Mouse (Mus musculus): ENCODE measurements around the gene Pde9a. TPM values are rescaled to one million over a fixed set of nuclear protein-coding genes. Genes with fewer than 3 reads are reported as not detected.

Pde9a gene
- polyA plus RNA-seq, 1 experiment: 3.4 TPM

DNA sequence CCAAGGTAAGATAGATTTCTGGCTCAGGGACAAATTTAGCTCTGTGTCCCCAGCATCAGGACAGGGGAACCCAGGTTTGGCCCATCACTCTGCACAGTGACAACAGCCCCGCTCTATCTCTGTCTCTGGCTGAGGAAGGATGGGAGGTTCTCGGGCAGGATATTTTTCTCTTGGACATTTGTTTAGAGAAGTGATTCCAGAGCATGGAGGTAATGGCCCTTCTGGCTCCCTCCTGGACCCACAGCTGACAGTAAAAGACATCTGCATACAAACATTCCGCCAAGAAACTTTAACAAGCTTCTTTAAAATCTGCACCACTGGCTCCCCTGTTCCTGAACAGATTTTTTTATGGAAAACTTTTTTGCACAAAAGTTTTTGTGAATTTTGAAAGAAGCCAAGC lies 67.5 kb downstream of the Pde9a start:
- Histone ChIP-seq H3K4me3 (ENCODE audit: insufficient read depth, low read length) (no peak overlapping the region), H3K4me1 (ENCODE audit: control insufficient read depth, insufficient read depth, low read length) (no peaks in the 10 kb centered on the region), H3K27ac (ENCODE audit: insufficient read depth, low read length) (no peak overlapping the region)
- no peak for TF ChIP-seq CTCF (IDR thresholded peaks at IDR 0.05; ENCODE audit: borderline replicate concordance, insufficient read depth, low read length)

DNA sequence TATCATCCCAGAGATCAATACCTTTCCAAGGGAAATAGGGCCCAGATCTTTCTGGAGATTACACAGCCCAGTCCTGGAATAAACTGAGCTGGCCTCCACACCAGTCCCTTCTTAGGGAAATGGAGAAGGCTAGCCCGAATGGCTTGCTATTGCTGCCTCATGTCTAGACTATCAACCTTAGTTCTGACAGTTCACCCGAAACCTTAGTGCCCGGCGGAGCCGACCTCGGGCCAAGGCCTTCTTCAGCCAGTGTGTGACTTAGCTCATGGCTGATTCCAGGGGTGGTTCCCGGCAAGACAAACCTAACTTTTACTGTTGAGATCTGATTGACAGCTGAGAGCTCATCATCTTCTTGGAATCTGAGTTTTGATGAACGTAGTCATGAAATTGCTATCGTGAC lies 68.0 kb downstream of the Pde9a start:
- no peak overlapping the region for H3K4me3 ChIP-seq (ENCODE audit: insufficient read depth, low read length)
- no peak overlapping the region for H3K27ac ChIP-seq (ENCODE audit: insufficient read depth, low read length)
- no peaks in the 10 kb centered on the region for H3K4me1 ChIP-seq (ENCODE audit: control insufficient read depth, insufficient read depth, low read length)
- TF ChIP-seq POLR2A (IDR thresholded peaks at IDR 0.05; ENCODE audit: low read depth, low read length): no peak
- TF ChIP-seq CTCF (IDR thresholded peaks at IDR 0.05; ENCODE audit: borderline replicate concordance, insufficient read depth, low read length): no peak

DNA sequence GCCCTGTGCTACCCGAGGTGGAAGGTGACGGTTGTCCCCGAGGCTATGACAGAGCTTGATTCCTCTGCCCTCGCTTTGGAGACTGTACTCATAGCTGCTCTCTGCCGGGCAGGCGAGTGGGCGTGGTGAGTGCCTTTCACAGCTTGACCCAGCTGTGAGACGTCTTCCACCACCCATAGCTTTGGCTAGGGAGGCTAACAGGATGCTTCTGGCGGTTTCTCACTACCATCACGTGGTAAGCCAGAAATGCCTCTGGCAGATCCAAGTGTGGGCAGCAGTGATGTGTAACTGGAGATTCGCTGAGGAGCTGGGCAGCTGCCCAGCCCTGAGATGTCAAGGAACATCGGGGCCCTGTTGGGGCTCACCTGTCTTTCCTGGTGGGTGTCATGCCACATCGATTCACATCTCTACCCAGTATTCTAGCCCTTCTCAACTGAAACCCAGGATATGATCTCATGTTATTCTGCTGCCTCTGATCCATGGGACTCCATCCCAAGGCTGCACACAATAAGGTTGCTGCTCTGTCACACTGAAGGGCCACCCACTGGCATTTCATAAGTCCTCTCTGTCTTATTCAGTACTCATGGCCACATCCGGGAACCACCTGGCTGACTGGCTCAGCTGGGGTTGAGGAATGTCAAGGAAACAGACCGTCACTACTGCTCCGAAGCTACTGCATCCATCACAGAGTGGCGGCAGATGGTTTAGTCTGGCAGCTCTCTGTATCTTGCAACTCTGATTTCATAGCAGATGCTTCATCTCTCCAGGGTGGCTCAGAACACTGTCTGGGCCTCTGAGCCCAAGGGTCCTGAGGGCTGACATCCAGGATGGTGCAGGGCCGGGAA lies 70.9 kb downstream of the Pde9a start:
- Histone ChIP-seq H3K27ac (ENCODE audit: insufficient read depth, low read length) (no peak overlapping the region), H3K4me1 (ENCODE audit: control insufficient read depth, insufficient read depth, low read length) (no peaks in the 10 kb centered on the region), H3K4me3 (ENCODE audit: insufficient read depth, low read length) (no peak overlapping the region)
- TF ChIP-seq POLR2A (IDR thresholded peaks at IDR 0.05; ENCODE audit: low read depth, low read length) (no peak), CTCF (IDR thresholded peaks at IDR 0.05; ENCODE audit: borderline replicate concordance, insufficient read depth, low read length) (no peak)

DNA sequence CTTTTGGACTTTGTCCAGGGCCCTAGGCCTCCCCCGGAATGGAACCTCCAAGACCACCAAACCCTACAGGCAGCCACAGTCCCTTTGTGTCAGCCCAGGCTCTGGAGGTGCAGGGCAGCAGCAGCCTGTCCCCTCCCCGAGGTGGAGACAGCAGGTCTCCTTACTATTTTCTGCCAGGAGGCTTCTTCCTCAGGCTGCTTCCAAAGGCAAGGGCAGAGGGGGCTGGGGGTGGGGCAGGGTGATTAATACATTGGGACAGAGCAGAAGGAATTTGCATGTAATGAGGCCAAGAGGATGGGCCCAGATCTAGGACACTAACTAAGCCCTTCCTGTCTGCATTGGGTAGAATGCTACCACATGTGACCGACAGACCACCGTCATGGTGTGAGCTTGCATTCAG lies 74.4 kb downstream of the Pde9a start:
- Histone ChIP-seq H3K4me3 (ENCODE audit: insufficient read depth, low read length) (no peak overlapping the region), H3K4me1 (ENCODE audit: control insufficient read depth, insufficient read depth, low read length) (no peaks in the 10 kb centered on the region), H3K27ac (ENCODE audit: insufficient read depth, low read length) (no peak overlapping the region)
- TF ChIP-seq POLR2A (IDR thresholded peaks at IDR 0.05; ENCODE audit: low read depth, low read length): no peak
- no peak for TF ChIP-seq CTCF (IDR thresholded peaks at IDR 0.05; ENCODE audit: borderline replicate concordance, insufficient read depth, low read length)

DNA sequence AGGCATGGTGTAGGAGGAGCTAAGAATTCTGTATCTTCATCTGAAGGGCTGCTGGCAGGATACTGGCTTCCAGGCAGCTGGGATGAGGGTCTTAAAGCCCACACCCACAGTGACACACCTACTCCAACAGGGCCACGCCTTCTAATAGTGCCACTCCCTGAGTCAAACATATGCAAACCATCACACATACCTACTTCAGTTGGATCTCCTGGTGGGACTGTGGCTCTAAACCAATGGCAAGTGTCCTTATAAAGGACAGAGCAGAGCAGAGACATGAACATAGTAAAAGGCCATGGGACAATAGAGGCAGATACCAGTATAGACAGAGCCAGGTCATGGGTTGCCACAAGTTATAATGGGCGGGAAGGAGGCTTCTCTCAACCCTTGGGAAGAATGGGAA lies 76.5 kb downstream of the Pde9a start:
- Histone ChIP-seq H3K4me3 (ENCODE audit: insufficient read depth, low read length) (no peak overlapping the region), H3K27ac (ENCODE audit: insufficient read depth, low read length) (no peak overlapping the region), H3K4me1 (ENCODE audit: control insufficient read depth, insufficient read depth, low read length) (no peaks in the 10 kb centered on the region)
- TF ChIP-seq CTCF (IDR thresholded peaks at IDR 0.05; ENCODE audit: borderline replicate concordance, insufficient read depth, low read length): no peak
- TF ChIP-seq POLR2A (IDR thresholded peaks at IDR 0.05; ENCODE audit: low read depth, low read length): no peak

DNA sequence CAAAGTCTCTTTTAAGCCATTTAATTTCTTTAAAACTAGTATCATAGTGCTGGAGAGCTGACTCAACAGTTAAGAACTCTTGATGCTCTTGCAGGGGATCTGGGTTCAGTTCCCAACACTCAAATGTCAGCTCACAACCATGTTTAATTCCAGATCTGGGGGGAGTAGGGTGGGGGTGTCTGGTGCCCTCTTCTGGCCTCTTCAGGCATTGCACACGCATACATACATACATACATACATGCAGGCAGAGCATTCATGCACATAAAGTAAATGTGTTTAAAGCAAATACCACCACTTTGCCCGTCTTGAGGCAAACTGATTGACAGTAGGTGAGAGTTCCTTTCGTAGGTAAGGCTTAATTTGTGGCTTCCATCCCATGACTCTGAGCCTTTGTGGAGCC lies 80.8 kb downstream of the Pde9a start:
- Histone ChIP-seq H3K4me3 (ENCODE audit: insufficient read depth, low read length) (no peak overlapping the region), H3K4me1 (ENCODE audit: control insufficient read depth, insufficient read depth, low read length) (no peaks in the 10 kb centered on the region), H3K27ac (ENCODE audit: insufficient read depth, low read length) (no peak overlapping the region)
- TF ChIP-seq POLR2A (IDR thresholded peaks at IDR 0.05; ENCODE audit: low read depth, low read length) (no peak), CTCF (IDR thresholded peaks at IDR 0.05; ENCODE audit: borderline replicate concordance, insufficient read depth, low read length) (no peak)

DNA sequence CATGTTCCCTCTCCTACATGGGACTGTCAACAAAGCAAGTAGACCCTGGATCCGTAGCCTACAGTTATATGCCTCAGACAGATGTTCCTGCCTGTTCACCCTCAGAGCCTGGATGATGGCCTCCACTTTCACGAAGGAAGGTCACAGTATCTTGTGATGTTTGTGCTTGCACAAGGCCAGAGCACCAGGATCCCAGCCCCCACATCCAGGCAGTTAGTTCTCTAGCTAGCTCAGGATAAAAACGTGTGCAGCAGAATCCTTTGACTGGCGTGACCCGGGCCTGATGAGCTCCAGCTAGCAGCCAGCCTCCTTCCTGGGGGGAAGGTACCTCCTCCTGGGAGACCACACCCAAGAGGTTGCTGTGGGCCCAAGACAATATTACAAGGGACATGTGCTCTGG lies 82.5 kb downstream of the Pde9a start:
- Histone ChIP-seq H3K27ac (ENCODE audit: insufficient read depth, low read length) (no peak overlapping the region), H3K4me1 (ENCODE audit: control insufficient read depth, insufficient read depth, low read length) (no peaks in the 10 kb centered on the region), H3K4me3 (ENCODE audit: insufficient read depth, low read length) (no peak overlapping the region)
- TF ChIP-seq POLR2A (IDR thresholded peaks at IDR 0.05; ENCODE audit: low read depth, low read length) (no peak), CTCF (IDR thresholded peaks at IDR 0.05; ENCODE audit: borderline replicate concordance, insufficient read depth, low read length) (no peak)

DNA sequence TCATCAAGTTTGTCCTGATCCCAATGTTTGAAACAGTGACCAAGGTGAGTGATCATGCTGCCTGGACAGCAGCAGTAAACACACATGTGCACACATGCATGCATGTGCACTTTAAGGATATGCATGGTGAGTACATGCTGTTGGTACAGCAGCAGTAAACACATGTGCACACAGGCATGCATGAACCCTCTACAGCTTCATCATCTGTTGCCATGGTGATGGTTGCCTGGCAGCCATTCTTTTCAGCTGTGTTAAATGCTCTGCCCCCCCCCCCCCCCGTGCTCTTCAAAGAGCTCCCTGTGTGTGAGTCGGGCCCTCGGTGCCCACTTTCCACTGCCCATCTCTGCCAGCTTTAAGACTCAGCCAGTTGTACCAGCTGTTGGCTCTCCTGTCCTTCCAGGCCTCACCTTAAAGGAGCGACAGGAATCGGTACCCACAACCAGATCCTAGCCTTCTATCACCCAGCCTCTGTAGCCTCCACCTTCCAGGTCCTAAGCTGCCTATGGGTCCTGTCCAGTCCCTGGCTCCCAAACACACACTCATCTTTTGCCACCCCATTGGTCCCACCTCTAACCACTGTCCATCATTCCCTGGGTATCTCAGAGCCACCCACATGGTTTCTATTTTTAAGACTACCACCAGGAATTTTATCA lies 84.9 kb downstream of the Pde9a start:
- no peaks in the 10 kb centered on the region for H3K4me1 ChIP-seq (ENCODE audit: control insufficient read depth, insufficient read depth, low read length)
- no peak for TF ChIP-seq CTCF (IDR thresholded peaks at IDR 0.05; ENCODE audit: borderline replicate concordance, insufficient read depth, low read length)
- TF ChIP-seq POLR2A (IDR thresholded peaks at IDR 0.05; ENCODE audit: low read depth, low read length): no peak
- H3K27ac ChIP-seq (ENCODE audit: insufficient read depth, low read length): no peak overlapping the region
- no peak overlapping the region for H3K4me3 ChIP-seq (ENCODE audit: insufficient read depth, low read length)

DNA sequence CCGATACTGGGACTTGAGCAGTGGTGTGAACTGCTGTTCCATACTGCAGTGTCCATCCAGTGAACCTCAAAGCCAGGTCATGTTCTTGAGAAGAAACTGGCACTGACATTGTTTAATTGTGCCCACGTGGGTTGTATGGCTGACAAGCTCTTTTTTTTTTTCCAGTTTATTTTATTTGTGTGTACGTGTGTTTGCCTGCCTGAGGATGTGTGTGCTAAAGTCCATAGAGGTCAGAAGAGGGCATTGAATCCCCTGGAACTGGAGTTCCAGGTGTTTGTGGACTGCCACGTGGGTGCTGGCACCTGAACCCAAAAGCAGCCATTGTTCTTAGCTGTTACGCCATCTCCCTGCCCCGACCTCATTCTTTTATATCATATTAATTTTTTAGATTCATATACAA lies 88.4 kb downstream of the Pde9a start:
- no peak overlapping the region for H3K4me3 ChIP-seq (ENCODE audit: insufficient read depth, low read length)
- H3K27ac ChIP-seq (ENCODE audit: insufficient read depth, low read length): no peak overlapping the region
- TF ChIP-seq CTCF (IDR thresholded peaks at IDR 0.05; ENCODE audit: borderline replicate concordance, insufficient read depth, low read length) (no peak), POLR2A (IDR thresholded peaks at IDR 0.05; ENCODE audit: low read depth, low read length) (no peak)
- no peaks in the 10 kb centered on the region for H3K4me1 ChIP-seq (ENCODE audit: control insufficient read depth, insufficient read depth, low read length)

DNA sequence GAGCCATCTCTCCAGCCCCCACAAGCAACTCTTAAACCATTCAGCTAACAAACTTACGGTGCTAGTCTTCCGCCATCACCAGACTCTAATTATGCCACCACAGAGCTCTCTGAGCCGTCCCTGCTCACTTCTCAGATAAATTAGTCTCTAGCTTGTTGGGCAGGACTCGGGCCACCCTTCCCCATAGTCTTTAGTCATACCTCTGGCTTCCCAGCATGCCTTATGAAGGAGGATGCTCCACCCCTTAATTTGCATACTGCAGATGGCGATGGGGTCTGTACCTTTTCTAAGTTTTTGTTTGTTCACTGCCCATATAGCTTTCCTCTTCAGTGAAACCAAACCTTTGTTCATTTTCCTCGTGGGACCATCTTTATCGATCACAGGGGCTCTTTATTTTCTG lies 92.6 kb downstream of the Pde9a start:
- Histone ChIP-seq H3K4me3 (ENCODE audit: insufficient read depth, low read length) (no peak overlapping the region), H3K27ac (ENCODE audit: insufficient read depth, low read length) (no peak overlapping the region), H3K4me1 (ENCODE audit: control insufficient read depth, insufficient read depth, low read length) (no peaks in the 10 kb centered on the region)
- TF ChIP-seq CTCF (IDR thresholded peaks at IDR 0.05; ENCODE audit: borderline replicate concordance, insufficient read depth, low read length) (no peak), POLR2A (IDR thresholded peaks at IDR 0.05; ENCODE audit: low read depth, low read length) (no peak)
